Mouse (Mus musculus) colon, adult 2 months (tissue): ENCODE measurements around the gene Cacul1. TPM values are rescaled to one million over a fixed set of nuclear protein-coding genes. Genes with fewer than 3 reads are reported as not detected.

Source experiments
- polyA plus RNA-seq: library from polyadenylated mRNA; depleted of rRNA; stranded (reverse); fragments of >200 nt; gene quantifications from 2 replicates; pipeline ENCODE4 v1.2.3, GENCODE M21; 2012; rRNA removed

Cacul1 gene
- 16.1 and 17.2 TPM in 2 replicates for polyA plus RNA-seq

GRCm38 (mm10) chr19:60580582-60581339 lies at the start of gene Cacul1:
TSS of gene Cacul1 (minus strand) at chr19:60581025.

Other genes starting within 250 kb of the Cacul1 start
- gene Prlhr, start 112.7 kb downstream of the Cacul1 start, polyA plus RNA-seq: 0.22 and 0.43 TPM in 2 replicates
- 0.67 and 0.74 TPM in 2 replicates for gene Nanos1, start 175.0 kb upstream of the Cacul1 start, polyA plus RNA-seq
- 12.4 and 16.0 TPM in 2 replicates for gene Eif3a, start 209.6 kb upstream of the Cacul1 start, polyA plus RNA-seq
- 3.9 and 6.2 TPM in 2 replicates for gene Fam45a, start 230.6 kb upstream of the Cacul1 start, polyA plus RNA-seq